Mouse (Mus musculus) lung, postnatal 0 days (tissue): ENCODE data around the gene Tnrc18.

Source experiments
- CTCF ChIP-seq: IDR thresholded peaks from 2 replicates; pipeline ENCODE4 v1.5.1; 2016; ENCODE audit warnings: antibody characterized with exemption, mild to moderate bottlenecking
- EP300 ChIP-seq: IDR thresholded peaks from 2 replicates; pipeline ENCODE4 v1.6.1; 2016; ENCODE audit warnings: antibody characterized with exemption, mild to moderate bottlenecking, control low read depth

GRCm38 (mm10) chr5:142707709-142708108 lies 109.8 kb downstream of the Tnrc18 start:
- no peak for TF ChIP-seq EP300
- no peak for TF ChIP-seq CTCF
